Mouse (Mus musculus) E14TG2a.4 (cell line): Measurements from ENCODE around the gene Krt83.

Source experiments
- CTCF ChIP-seq: conservative IDR thresholded peaks from 2 replicates; pipeline ENCODE4 v1.5.1; 2014; ENCODE audit warnings: low read length
- NANOG ChIP-seq: IDR thresholded peaks from 2 replicates; pipeline ENCODE4 v1.6.1; 2014; ENCODE audit warnings: borderline replicate concordance, low read length, mixed read lengths
- POU5F1 ChIP-seq: IDR thresholded peaks from 2 replicates; pipeline ENCODE4 v1.6.1; 2014; ENCODE audit warnings: low read length, borderline replicate concordance

- no peak for TF ChIP-seq CTCF
- TF ChIP-seq POU5F1: no peak
- TF ChIP-seq NANOG: no peak
Measured at GRCm38 (mm10) chr15:101483646-101484045, 7.7 kb downstream of the Krt83 start.
